Mouse (Mus musculus) liver, embryonic 11.5 days (tissue): Measurements from ENCODE around the gene Cxcr5. TPM values are rescaled to one million over a fixed set of nuclear protein-coding genes. Genes with fewer than 3 reads are reported as not detected.

Source experiments
- ATAC-seq: fragments of 200-750 bp; cut with Nextera tagmentation; replicated peaks from 2 replicates; pipeline ENCODE4 v1.8.0; 2017; ENCODE audit warnings: moderate number of reproducible peaks, mild to moderate bottlenecking, moderate TSS enrichment, moderate library complexity; ENCODE audit not compliant: low FRiP score
- DNase-seq: peaks from one replicate; pipeline ENCODE4 v3.0.0-alpha.2; 2017; ENCODE audit warnings: low spot score
- H3K27ac ChIP-seq: fragments of 300-500 bp; sonication (generic); 2 replicates; pipeline ENCODE4 v1.5.1; 2014; ENCODE audit warnings: mild to moderate bottlenecking, low read depth, low read length, control low read depth
- H3K27me3 ChIP-seq: fragments of 300-500 bp; sonication (generic); replicated peaks from 2 replicates; pipeline ENCODE4 v1.6.1; 2014; ENCODE audit warnings: low read length, mixed read lengths; ENCODE audit not compliant: control insufficient read depth, insufficient read depth
- H3K36me3 ChIP-seq: fragments of 300-500 bp; sonication (generic); 2 replicates; pipeline ENCODE4 v1.6.1; 2014; ENCODE audit warnings: mild to moderate bottlenecking, low read length, moderate library complexity, mixed read lengths; ENCODE audit not compliant: control insufficient read depth, insufficient read depth
- H3K4me1 ChIP-seq: fragments of 300-500 bp; sonication (generic); replicated peaks from 2 replicates; pipeline ENCODE4 v1.6.1; 2014; ENCODE audit warnings: low read length, mixed read lengths; ENCODE audit not compliant: control insufficient read depth, insufficient read depth
- H3K4me2 ChIP-seq: fragments of 300-500 bp; sonication (generic); 2 replicates; pipeline ENCODE4 v1.6.1; 2014; ENCODE audit warnings: mild to moderate bottlenecking, control low read depth, moderate library complexity
- H3K4me3 ChIP-seq: fragments of 300-500 bp; sonication (generic); 2 replicates; pipeline ENCODE4 v1.5.1; 2014; ENCODE audit warnings: low read depth, low read length, control low read depth
- H3K9ac ChIP-seq: fragments of 300-500 bp; sonication (generic); 2 replicates; pipeline ENCODE4 v1.6.1; 2014; ENCODE audit warnings: low read depth, low read length, control low read depth
- H3K9me3 ChIP-seq: fragments of 300-500 bp; sonication (generic); 2 replicates; pipeline ENCODE4 v1.6.1; 2016; ENCODE audit warnings: low read length, inconsistent platforms, mixed read lengths; ENCODE audit not compliant: control insufficient read depth
- WGBS: fragments of 180-500 bp; shearing (Covaris S2); extraction: QIAGEN DNeasy Blood & Tissue Kit; methylation state at CpG from one replicate; pipeline ENCODE4 v1.1.7; 2014; 5-methylcytosine and 5-hydroxymethylcytosine counted together
- polyA plus RNA-seq: library from polyadenylated mRNA; unstranded; fragments of >200 nt; fragmentation: Nextera tagmentation; extraction: Ambion mirVana; gene quantifications from 2 replicates; pipeline ENCODE4 v1.2.1, GENCODE M21; 2014

Gene Cxcr5
- polyA plus RNA-seq, 1 experiment from 2014 or later: not detected

- Histone ChIP-seq H3K9ac (no peak overlapping the region), H3K36me3 (peaks cover 13% of the 10 kb centered on the region; the same call in 1 of the 2 replicates), H3K4me1 (peaks cover 22% of the 10 kb centered on the region), H3K9me3 (no peaks in the 10 kb centered on the region), H3K27ac (no peak overlapping the region), H3K4me2 (no peak overlapping the region), H3K27me3 (no peaks in the 10 kb centered on the region), H3K4me3 (no peak overlapping the region)
- ATAC-seq (no peak), DNase-seq (no peak)
- 92% methylated on average over 13 of the region's 13 CpGs for WGBS
Observed at GRCm38 (mm10) chr9:44506566-44506965, 55.1 kb downstream of the Cxcr5 start.

GRCm38 (mm10) chr9:44505824-44506467 lies 55.7 kb downstream of the Cxcr5 start:
- no peak overlapping the region for H3K27ac ChIP-seq
- WGBS: 56% methylated on average over 23 of the region's 23 CpGs
- H3K27me3 ChIP-seq: no peaks in the 10 kb centered on the region
- H3K9ac ChIP-seq: no peak overlapping the region
- ATAC-seq (no peak), DNase-seq (no peak)
- H3K36me3 ChIP-seq: peaks cover 13% of the 10 kb centered on the region; the same call in 1 of the 2 replicates
- H3K9me3 ChIP-seq: no peaks in the 10 kb centered on the region
- no peak overlapping the region for H3K4me3 ChIP-seq
- H3K4me1 ChIP-seq: peaks cover 21% of the 10 kb centered on the region
- peak overlapping the region; percentile 35 for H3K4me2 ChIP-seq

- ATAC-seq (no peak), DNase-seq (no peak)
- peaks cover 26% of the 10 kb centered on the region for H3K4me1 ChIP-seq
- peak overlapping the region; percentile 35 for H3K4me2 ChIP-seq
- H3K9me3 ChIP-seq: no peaks in the 10 kb centered on the region
- H3K4me3 ChIP-seq: no peak overlapping the region
- no peak overlapping the region for H3K9ac ChIP-seq
- 79% methylated on average over 20 of the region's 20 CpGs for WGBS
- H3K27me3 ChIP-seq: no peaks in the 10 kb centered on the region
- H3K36me3 ChIP-seq: peaks cover 13% of the 10 kb centered on the region; the same call in 1 of the 2 replicates
- no peak overlapping the region for H3K27ac ChIP-seq
Observed at GRCm38 (mm10) chr9:44504893-44505823, 56.5 kb downstream of the Cxcr5 start.

- no peak overlapping the region for H3K27ac ChIP-seq
- DNase-seq (no peak), ATAC-seq (no peak)
- no peak overlapping the region for H3K4me2 ChIP-seq
- H3K9me3 ChIP-seq: no peaks in the 10 kb centered on the region
- peaks cover 44% of the 10 kb centered on the region for H3K4me1 ChIP-seq
- no peak overlapping the region for H3K4me3 ChIP-seq
- 5% methylated on average over 4 of the region's 4 CpGs for WGBS
- H3K27me3 ChIP-seq: peaks cover 10% of the 10 kb centered on the region; the same call in 1 of the 2 replicates
- no peak overlapping the region for H3K9ac ChIP-seq
- peaks cover 10% of the 10 kb centered on the region; the same call in 1 of the 2 replicates for H3K36me3 ChIP-seq
Observed at GRCm38 (mm10) chr9:44502006-44502405, 59.7 kb downstream of the Cxcr5 start.

GRCm38 (mm10) chr9:44501206-44501879 lies 60.3 kb downstream of the Cxcr5 start:
- DNase-seq (no peak), ATAC-seq (no peak)
- WGBS: 56% methylated on average over 10 of the region's 10 CpGs
- H3K9me3 ChIP-seq: no peaks in the 10 kb centered on the region
- peaks cover 10% of the 10 kb centered on the region; the same call in 1 of the 2 replicates for H3K27me3 ChIP-seq
- H3K4me1 ChIP-seq: peaks cover 48% of the 10 kb centered on the region
- H3K36me3 ChIP-seq: peaks cover 6% of the 10 kb centered on the region; the same call in 1 of the 2 replicates
- H3K9ac ChIP-seq: no peak overlapping the region
- no peak overlapping the region for H3K4me2 ChIP-seq
- no peak overlapping the region for H3K4me3 ChIP-seq
- H3K27ac ChIP-seq: no peak overlapping the region

GRCm38 (mm10) chr9:44500638-44501175 lies 61.0 kb downstream of the Cxcr5 start:
- Histone ChIP-seq H3K9me3 (no peaks in the 10 kb centered on the region), H3K36me3 (peaks cover 3% of the 10 kb centered on the region; the same call in 1 of the 2 replicates), H3K4me2 (peak overlapping the region; percentile 89), H3K27me3 (peaks cover 10% of the 10 kb centered on the region; the same call in 1 of the 2 replicates), H3K4me1 (peaks cover 46% of the 10 kb centered on the region), H3K9ac (no peak overlapping the region), H3K4me3 (no peak overlapping the region), H3K27ac (no peak overlapping the region)
- DNase-seq: no peak
- ATAC-seq: no peak
- 45% methylated on average over 8 of the region's 8 CpGs for WGBS

- 50% methylated on average over 5 of the region's 5 CpGs for WGBS
- no peak overlapping the region for H3K9ac ChIP-seq
- peak overlapping the region; percentile 89 for H3K4me2 ChIP-seq
Observed at GRCm38 (mm10) chr9:44500163-44500533, 61.5 kb downstream of the Cxcr5 start.

More at GRCm38 (mm10) chr9:44500163-44500533, 61.5 kb downstream of the Cxcr5 start:
- ATAC-seq: no peak
- H3K4me1 ChIP-seq: peaks cover 49% of the 10 kb centered on the region
- H3K27ac ChIP-seq: no peak overlapping the region
- H3K36me3 ChIP-seq: no peaks in the 10 kb centered on the region; the same call in 1 of the 2 replicates
- H3K9me3 ChIP-seq: no peaks in the 10 kb centered on the region
- H3K4me3 ChIP-seq: no peak overlapping the region
- H3K27me3 ChIP-seq: peaks cover 10% of the 10 kb centered on the region; the same call in 1 of the 2 replicates
- DNase-seq: no peak
